ENCODE assay signal across 21 mouse cellular contexts in genomic region chr13:4606821-4607220, GRCm38 (mm10). TPM values are rescaled to one million over a fixed set of nuclear protein-coding genes. Genes with fewer than 3 reads are reported as not detected.
DNase-seq lines count a peak whose midpoint lies in the region; ATAC-seq and TF ChIP-seq lines count a peak whose summit lies in the region.
"Had no signal": no experiment of that assay in that cellular context is flagged by ENCODE, and none has a peak within 500 bp of the region (broad histone marks: within the 10 kb centered on the region; RNA-seq: fewer than 3 reads in every experiment).

No protein-coding gene starts in this region.

- ATAC-seq in kidney, embryonic 14.5 days (ENCODE audit: low FRiP score, low TSS enrichment) = no peak
- ATAC-seq: forebrain, embryonic 16.5 days had no signal

- H3K4me3 ChIP-seq in kidney, adult 2 months (ENCODE audit: insufficient read depth, low read depth, low read length) = no peak overlapping the region
- no peak overlapping the region for H3K4me3 ChIP-seq in kidney, embryonic 14.5 days (ENCODE audit: low read length)
- H3K4me3 ChIP-seq in small intestine, adult 2 months (ENCODE audit: low read depth, low read length) = no peak overlapping the region
- H3K4me3 ChIP-seq: embryonic facial prominence, embryonic 13.5 days; forebrain, embryonic 12.5 days; heart, embryonic 12.5 days; hindbrain, embryonic 10.5 days had no signal

- H3K27ac ChIP-seq in kidney, adult 2 months (ENCODE audit: insufficient read depth, low read depth, low read length) = no peak overlapping the region
- H3K27ac ChIP-seq in kidney, embryonic 14.5 days (ENCODE audit: low read depth, low read length) = no peak overlapping the region
- H3K27ac ChIP-seq in small intestine, adult 2 months (ENCODE audit: insufficient read depth, low read depth, low read length) = peak overlapping the region; percentile 63; the same call in 1 of the 2 replicates
- H3K27ac ChIP-seq: embryonic facial prominence, embryonic 13.5 days; forebrain, embryonic 12.5 days; hindbrain, embryonic 10.5 days had no signal

- no peaks in the 10 kb centered on the region for H3K27me3 ChIP-seq in kidney, adult 2 months (replicated peaks; ENCODE audit: control insufficient read depth, insufficient read depth, low read length)
- no peaks in the 10 kb centered on the region for H3K27me3 ChIP-seq in kidney, embryonic 14.5 days (ENCODE audit: control insufficient read depth, insufficient read depth, low read length)
- H3K27me3 ChIP-seq in small intestine, adult 2 months (ENCODE audit: control insufficient read depth, insufficient read depth, low read length) = no peaks in the 10 kb centered on the region
- H3K27me3 ChIP-seq: embryonic facial prominence, embryonic 13.5 days; forebrain, embryonic 12.5 days; heart, embryonic 12.5 days had no signal

- no peak overlapping the region for H3K4me2 ChIP-seq in kidney, embryonic 14.5 days (replicated peaks; ENCODE audit: low read depth, low read length)
- H3K4me2 ChIP-seq: embryonic facial prominence, embryonic 13.5 days; forebrain, embryonic 12.5 days; heart, embryonic 12.5 days had no signal

- H3K36me3 ChIP-seq in kidney, adult 2 months (ENCODE audit: control insufficient read depth, insufficient read depth, low read length) = no peaks in the 10 kb centered on the region
- no peaks in the 10 kb centered on the region for H3K36me3 ChIP-seq in kidney, embryonic 14.5 days (ENCODE audit: control insufficient read depth, insufficient read depth, low read length)
- H3K36me3 ChIP-seq in small intestine, adult 2 months (ENCODE audit: control insufficient read depth, insufficient read depth, low read length) = peaks cover 6% of the 10 kb centered on the region
- H3K36me3 ChIP-seq: forebrain, embryonic 12.5 days had no signal

- 37% methylated on average over 4 of the region's 4 CpGs for WGBS in kidney, adult 2 months
- 77% methylated on average over 4 of the region's 4 CpGs for WGBS in kidney, embryonic 14.5 days
- 33% methylated on average over 4 of the region's 4 CpGs for WGBS in small intestine, adult 2 months

- no peak for TF ChIP-seq CTCF in kidney, adult 2 months (conservative IDR thresholded peaks at IDR 0.05; ENCODE audit: insufficient read depth, insufficient read length, low read depth, low read length)
- no peak for TF ChIP-seq CTCF in small intestine, adult 2 months (IDR thresholded peaks at IDR 0.05; ENCODE audit: extremely low read depth, insufficient read length, insufficient replicate concordance, low read depth, low read length)

- H3K4me1 ChIP-seq in kidney, adult 2 months (ENCODE audit: control insufficient read depth, insufficient read depth, low read length) = 0 out of 2 replicates have a peak, but pooled peaks cover 2% of the 10 kb centered on the region
- no peaks in the 10 kb centered on the region for H3K4me1 ChIP-seq in kidney, embryonic 14.5 days (ENCODE audit: control insufficient read depth, insufficient read depth, low read length)
- H3K4me1 ChIP-seq in small intestine, adult 2 months (ENCODE audit: control insufficient read depth, insufficient read depth, insufficient read length, low read length) = peaks cover 4% of the 10 kb centered on the region; the same call in 1 of the 2 replicates
- H3K4me1 ChIP-seq: embryonic facial prominence, embryonic 13.5 days; forebrain, embryonic 12.5 days; hindbrain, embryonic 10.5 days had no signal

- no peaks in the 10 kb centered on the region for H3K9me3 ChIP-seq in kidney, embryonic 14.5 days (ENCODE audit: control insufficient read depth, low read length)
- H3K9me3 ChIP-seq: embryonic facial prominence, embryonic 13.5 days; forebrain, embryonic 12.5 days; hindbrain, embryonic 10.5 days had no signal

- no peak for TF ChIP-seq POLR2A in kidney, adult 2 months (IDR thresholded peaks at IDR 0.05; ENCODE audit: low read depth, low read length)
- no peak for TF ChIP-seq POLR2A in small intestine, adult 2 months (IDR thresholded peaks at IDR 0.05; ENCODE audit: low read depth, low read length)

- no peak overlapping the region for H3K9ac ChIP-seq in kidney, embryonic 14.5 days (ENCODE audit: low read depth, low read length)
- H3K9ac ChIP-seq: embryonic facial prominence, embryonic 13.5 days; forebrain, embryonic 12.5 days; heart, embryonic 12.5 days had no signal

- peak; percentile 89 for DNase-seq in kidney, adult 2 months
- DNase-seq in kidney, adult 8-10 months = peak; percentile 60 to 79
- peak; percentile 44 for DNase-seq in kidney, postnatal 14 days
- no peak for DNase-seq in adrenal gland, adult (ENCODE audit: inconsistent age in 2 of 2, low spot score in 1 of 2)
- DNase-seq in ovary, postnatal 14 days (ENCODE audit: low spot score) = no peak
- DNase-seq in heart, adult 11 months = no peak
- DNase-seq: adrenal gland, postnatal 10 days; cerebellum, adult 11-12 months; cerebellum, adult 9-11 months; cerebellum, postnatal 36 days; gastrocnemius, postnatal 14 days had no signal

RNA-seq across cellular contexts. Expression of gene Akr1e1, which starts 2.2 kb away (rescaled TPM):
- 10.7 and 29.3 TPM in 2 replicates for polyA plus RNA-seq in kidney, adult 2 months (2012; rRNA removed)
- 32.2 and 35.6 TPM in 2 replicates for polyA plus RNA-seq in kidney, embryonic 14.5 days (2014; fragmentation: Nextera tagmentation; extraction: Ambion mirVana)
- 0.56 and 0.67 TPM in 2 replicates for polyA plus RNA-seq in small intestine, adult 2 months (2012; rRNA removed)

RNA-seq across cellular contexts. Expression of gene Akr1c21, which starts 32.9 kb away (rescaled TPM):
- polyA plus RNA-seq in kidney, adult 2 months (2012; rRNA removed) = 138 and 234 TPM in 2 replicates
- 0.47 and 0.80 TPM in 2 replicates for polyA plus RNA-seq in kidney, embryonic 14.5 days (2014; fragmentation: Nextera tagmentation; extraction: Ambion mirVana)
- not detected in 2 replicates for polyA plus RNA-seq in small intestine, adult 2 months (2012; rRNA removed)
- polyA plus RNA-seq: embryonic facial prominence, embryonic 13.5 days; forebrain, embryonic 12.5 days; forebrain, embryonic 16.5 days; frontal cortex, adult 2 months; gonadal fat pad, adult 2 months; heart, embryonic 12.5 days; heart, embryonic 16.5 days; hindbrain, embryonic 10.5 days had no signal

Comparison
In these comparisons a context has a peak if more than half of its experiments do, and no peak if none do; other contexts are left out.
1. RNA of gene Akr1c21, which starts 32.9 kb away (polyA plus RNA-seq): 138 to 234 TPM in kidney, adult 2 months; 0.47 to 0.80 TPM in kidney, embryonic 14.5 days and not detected in small intestine, adult 2 months; every median in the first group is over 10 times any median in the second.
2. DNase-seq: peak in kidney, adult 2 months (single experiment), kidney, adult 8-10 months (2 of 2) and kidney, postnatal 14 days (single experiment); none in adrenal gland, adult (0 of 2), ovary, postnatal 14 days (single experiment) and heart, adult 11 months (single experiment).